Mouse (Mus musculus): ENCODE data around the gene Actr5. TPM values are rescaled to one million over a fixed set of nuclear protein-coding genes. Genes with fewer than 3 reads are reported as not detected.

Actr5 gene
- 14.2 and 15.8 TPM in 2 replicates for polyA plus RNA-seq (2014; fragmentation: Nextera tagmentation; extraction: Ambion mirVana)

DNA sequence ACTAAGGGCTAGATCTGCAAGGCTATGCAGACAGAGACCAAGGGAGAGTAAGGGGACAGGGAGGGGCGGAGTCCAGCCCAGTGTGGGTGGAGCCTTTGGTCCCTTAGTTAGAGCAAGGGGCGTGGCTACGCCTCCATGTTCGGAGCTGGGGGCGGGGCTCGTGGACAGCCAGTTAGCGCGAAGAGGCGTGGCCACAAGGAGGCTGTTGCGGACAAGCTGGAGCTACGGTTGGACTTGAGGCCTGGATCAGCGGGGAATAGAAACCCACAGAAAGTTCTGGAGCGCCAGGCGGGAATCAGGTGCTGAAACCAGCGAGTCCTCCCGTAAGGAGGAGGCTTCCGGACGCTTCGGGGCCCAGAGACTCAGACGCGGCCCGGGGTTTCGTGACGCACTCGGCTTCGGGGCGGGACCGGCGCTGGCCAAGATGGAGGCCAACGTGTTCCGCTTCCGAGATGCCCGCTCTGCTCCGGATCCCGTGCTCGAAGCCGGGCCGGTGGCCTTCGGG is at the start of gene Actr5:
TSS of gene Actr5 (plus strand) at position 171 of the 505 bp plus-strand sequence.
- H3K27ac ChIP-seq (ENCODE audit: low read depth, low read length) = peak within 1 kb of the TSS; percentile 60
- ATAC-seq (replicated peaks; ENCODE audit: low FRiP score) (peak; percentile 91), DNase-seq (ENCODE audit: low spot score) (peak; percentile 96)
- H3K36me3 ChIP-seq (ENCODE audit: control insufficient read depth, insufficient read depth, low read length) = peaks cover 7% of the 10 kb centered on the region; the same call in 1 of the 2 replicates
- peaks cover 10% of the 10 kb centered on the region for H3K27me3 ChIP-seq (replicated peaks; ENCODE audit: control insufficient read depth, insufficient read depth, low read length)
- H3K4me3 ChIP-seq (ENCODE audit: low read depth, low read length) = peak within 1 kb of the TSS; percentile 92
- H3K9me3 ChIP-seq (ENCODE audit: control insufficient read depth, low read length) = no peaks in the 10 kb centered on the region
- under 1% methylated on average over 39 of the region's 39 CpGs for WGBS
- H3K4me1 ChIP-seq (replicated peaks; ENCODE audit: control insufficient read depth, insufficient read depth, low read length) = peaks cover 12% of the 10 kb centered on the region
- H3K4me2 ChIP-seq = peak within 1 kb of the TSS; percentile 83
- peak within 1 kb of the TSS; percentile 86 for H3K9ac ChIP-seq (ENCODE audit: low read depth, low read length)

DNA sequence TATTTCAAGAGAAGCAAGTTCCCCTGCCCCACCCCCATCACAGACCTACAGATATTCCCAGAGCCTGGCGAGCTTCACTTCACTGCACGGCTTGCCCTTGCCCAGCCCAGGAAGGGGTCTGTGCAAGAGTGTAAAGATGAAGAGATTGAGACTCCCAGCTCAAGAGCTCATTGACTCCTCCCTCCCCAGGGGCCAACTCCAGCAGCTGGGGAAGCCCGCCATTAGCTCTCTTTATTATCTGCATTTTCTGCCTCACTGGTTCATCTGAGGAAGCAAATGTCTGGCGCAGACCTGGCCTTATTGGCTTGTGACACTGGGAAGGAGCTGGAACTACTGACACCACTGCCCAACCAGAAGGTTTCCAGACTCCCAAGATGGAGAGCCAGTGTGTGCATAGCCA is 44.7 kb upstream of the Actr5 start:
- H3K4me1 ChIP-seq (replicated peaks; ENCODE audit: control insufficient read depth, insufficient read depth, low read length) = no peaks in the 10 kb centered on the region
- no peaks in the 10 kb centered on the region for H3K36me3 ChIP-seq (ENCODE audit: control insufficient read depth, insufficient read depth, low read length)
- no peak overlapping the region for H3K9ac ChIP-seq (ENCODE audit: low read depth, low read length)
- no peaks in the 10 kb centered on the region for H3K9me3 ChIP-seq (ENCODE audit: control insufficient read depth, low read length)
- DNase-seq (ENCODE audit: low spot score) (no peak), ATAC-seq (replicated peaks; ENCODE audit: low FRiP score) (no peak)
- no peak overlapping the region for H3K27ac ChIP-seq (ENCODE audit: low read depth, low read length)
- no peak overlapping the region for H3K4me3 ChIP-seq (ENCODE audit: low read depth, low read length)
- no peak overlapping the region for H3K4me2 ChIP-seq
- H3K27me3 ChIP-seq (replicated peaks; ENCODE audit: control insufficient read depth, insufficient read depth, low read length) = no peaks in the 10 kb centered on the region
- WGBS = 55% methylated on average over 4 of the region's 4 CpGs

DNA sequence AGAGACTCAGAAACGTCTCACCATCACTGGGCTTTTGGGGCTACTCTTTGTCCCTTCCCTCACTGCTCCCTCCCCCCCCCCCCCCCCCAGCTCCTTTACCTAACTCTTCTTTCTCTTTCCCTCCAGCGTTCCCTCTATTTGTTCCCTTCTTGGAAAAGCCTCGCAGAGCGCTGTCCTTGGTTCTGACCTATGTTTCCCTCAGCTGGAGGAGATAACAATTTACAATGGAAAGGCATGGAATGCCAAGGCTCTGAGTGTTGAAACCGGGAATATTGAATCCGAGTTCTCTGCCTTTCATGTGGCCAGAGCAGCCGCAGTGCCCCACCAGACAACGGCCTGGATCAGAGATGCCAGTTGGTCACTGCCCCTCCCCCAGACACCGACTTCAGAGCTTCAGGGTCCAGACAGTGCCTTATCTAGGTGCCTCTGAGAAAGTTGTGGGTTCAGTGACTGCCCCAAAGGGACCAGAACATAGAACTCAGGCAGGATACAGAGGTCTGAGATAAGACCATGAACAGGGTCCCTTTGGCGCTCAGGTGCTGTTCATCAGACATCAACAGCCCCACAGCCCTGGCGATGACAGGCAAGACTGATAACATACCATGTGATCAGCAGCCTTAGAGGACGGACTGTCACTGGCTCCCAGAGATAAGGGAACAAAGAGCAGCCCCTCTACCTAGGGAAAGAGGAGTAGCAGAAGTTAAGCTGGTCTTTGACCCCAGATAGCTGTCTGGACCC is 39.9 kb upstream of the Actr5 start:
- peak overlapping the region; percentile 26 for H3K4me2 ChIP-seq
- no peaks in the 10 kb centered on the region for H3K9me3 ChIP-seq (ENCODE audit: control insufficient read depth, low read length)
- no peak overlapping the region for H3K9ac ChIP-seq (ENCODE audit: low read depth, low read length)
- DNase-seq (ENCODE audit: low spot score) (no peak), ATAC-seq (replicated peaks; ENCODE audit: low FRiP score) (peak; percentile 92)
- no peaks in the 10 kb centered on the region for H3K4me1 ChIP-seq (replicated peaks; ENCODE audit: control insufficient read depth, insufficient read depth, low read length)
- H3K27me3 ChIP-seq (replicated peaks; ENCODE audit: control insufficient read depth, insufficient read depth, low read length) = 0 out of 2 replicates have a peak, but pooled peaks cover 2% of the 10 kb centered on the region
- H3K4me3 ChIP-seq (ENCODE audit: low read depth, low read length) = no peak overlapping the region
- WGBS = 3% methylated on average over 12 of the region's 12 CpGs
- H3K27ac ChIP-seq (ENCODE audit: low read depth, low read length) = no peak overlapping the region
- H3K36me3 ChIP-seq (ENCODE audit: control insufficient read depth, insufficient read depth, low read length) = no peaks in the 10 kb centered on the region

DNA sequence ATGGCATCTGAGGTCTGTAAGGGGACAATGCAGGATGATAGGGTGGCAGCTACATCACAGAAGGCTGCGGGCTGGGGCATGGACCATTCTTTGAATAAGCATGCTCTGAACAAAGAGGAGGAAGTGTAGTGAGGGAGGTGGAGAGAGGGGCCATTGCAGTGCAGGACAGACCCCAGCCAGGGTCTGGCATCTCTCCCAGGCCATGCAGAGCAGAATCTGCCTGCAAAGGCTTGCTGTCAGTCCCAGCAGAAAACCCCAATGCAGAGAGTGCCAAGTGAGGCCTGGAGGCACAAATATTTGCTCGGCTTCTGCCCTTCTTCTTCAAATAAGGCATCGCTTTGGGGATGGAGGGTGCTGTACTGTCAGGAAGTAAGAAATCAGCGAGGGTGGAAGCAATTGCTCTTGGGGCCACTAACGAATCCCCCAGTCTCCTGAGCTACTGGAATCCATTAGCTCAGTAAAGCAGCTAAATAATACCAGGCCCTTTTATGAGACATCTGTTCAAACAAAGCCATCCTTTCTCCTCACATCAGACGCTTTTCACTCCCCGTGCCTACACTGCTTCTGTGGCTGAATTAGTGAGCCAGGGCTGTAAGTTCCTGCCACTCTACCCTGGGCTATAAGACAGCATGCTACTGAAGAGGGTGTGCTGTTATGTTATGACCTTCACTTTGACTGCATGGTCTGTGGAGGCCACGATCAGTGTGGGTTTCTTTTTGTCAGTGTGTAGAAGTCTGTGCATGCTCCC is 36.0 kb upstream of the Actr5 start:
- Histone ChIP-seq H3K27ac (ENCODE audit: low read depth, low read length) (no peak overlapping the region), H3K9ac (ENCODE audit: low read depth, low read length) (no peak overlapping the region), H3K27me3 (replicated peaks; ENCODE audit: control insufficient read depth, insufficient read depth, low read length) (0 out of 2 replicates have a peak, but pooled peaks cover 2% of the 10 kb centered on the region), H3K36me3 (ENCODE audit: control insufficient read depth, insufficient read depth, low read length) (no peaks in the 10 kb centered on the region), H3K4me2 (no peak overlapping the region), H3K4me1 (replicated peaks; ENCODE audit: control insufficient read depth, insufficient read depth, low read length) (no peaks in the 10 kb centered on the region), H3K4me3 (ENCODE audit: low read depth, low read length) (no peak overlapping the region), H3K9me3 (ENCODE audit: control insufficient read depth, low read length) (no peaks in the 10 kb centered on the region)
- ATAC-seq (replicated peaks; ENCODE audit: low FRiP score) (no peak), DNase-seq (ENCODE audit: low spot score) (no peak)
- 53% methylated on average over 8 of the region's 8 CpGs for WGBS

DNA sequence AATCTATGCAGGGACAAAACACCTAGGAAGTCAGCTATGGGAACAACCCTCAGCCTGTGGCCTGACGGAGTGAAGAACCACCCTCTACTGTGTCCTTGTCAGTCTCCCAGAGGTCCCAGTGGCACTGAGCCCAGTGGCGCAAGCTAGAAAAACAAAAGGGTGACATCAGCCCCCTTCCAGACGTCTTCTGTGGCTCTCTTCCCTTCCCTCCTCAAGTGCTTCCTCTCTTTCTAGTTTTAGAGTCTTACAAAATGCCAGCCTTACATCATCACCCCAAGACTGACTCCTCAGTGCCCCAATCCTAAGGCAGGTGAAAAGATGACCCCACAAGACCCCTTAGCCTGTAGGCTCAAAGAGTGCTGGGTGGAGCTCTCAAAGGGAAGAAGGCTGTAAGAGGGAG is 34.2 kb upstream of the Actr5 start:
- Histone ChIP-seq H3K27ac (ENCODE audit: low read depth, low read length) (no peak overlapping the region), H3K9ac (ENCODE audit: low read depth, low read length) (no peak overlapping the region), H3K4me3 (ENCODE audit: low read depth, low read length) (no peak overlapping the region), H3K9me3 (ENCODE audit: control insufficient read depth, low read length) (no peaks in the 10 kb centered on the region), H3K4me1 (replicated peaks; ENCODE audit: control insufficient read depth, insufficient read depth, low read length) (no peaks in the 10 kb centered on the region), H3K36me3 (ENCODE audit: control insufficient read depth, insufficient read depth, low read length) (no peaks in the 10 kb centered on the region), H3K27me3 (replicated peaks; ENCODE audit: control insufficient read depth, insufficient read depth, low read length) (peaks cover 2% of the 10 kb centered on the region; the same call in 1 of the 2 replicates), H3K4me2 (no peak overlapping the region)
- DNase-seq (ENCODE audit: low spot score) (no peak), ATAC-seq (replicated peaks; ENCODE audit: low FRiP score) (no peak)
- 62% methylated on average over 3 of the region's 3 CpGs for WGBS

DNA sequence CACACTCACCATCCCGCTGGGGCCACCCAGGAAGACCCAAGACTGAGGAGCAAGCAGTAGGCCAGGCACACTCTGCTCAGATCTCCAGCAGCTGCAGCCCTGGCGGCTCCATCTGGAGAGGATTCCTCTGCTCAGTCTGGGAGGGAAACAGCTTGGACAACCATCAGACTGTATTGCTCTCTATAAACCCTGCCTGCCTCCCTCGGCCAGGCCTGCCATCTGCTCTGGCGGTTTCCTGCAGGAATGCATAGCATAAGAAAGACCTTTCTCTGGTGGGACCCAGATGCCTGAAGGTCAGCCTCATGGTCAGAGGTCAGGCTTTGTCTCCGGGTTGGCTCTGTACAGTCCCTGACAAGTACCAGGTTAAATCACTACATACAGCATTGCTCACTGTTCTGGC is 33.4 kb upstream of the Actr5 start:
- DNase-seq (ENCODE audit: low spot score) = no peak
- no peak overlapping the region for H3K27ac ChIP-seq (ENCODE audit: low read depth, low read length)
- H3K36me3 ChIP-seq (ENCODE audit: control insufficient read depth, insufficient read depth, low read length) = no peaks in the 10 kb centered on the region
- no peaks in the 10 kb centered on the region for H3K4me1 ChIP-seq (replicated peaks; ENCODE audit: control insufficient read depth, insufficient read depth, low read length)
- no peak overlapping the region for H3K9ac ChIP-seq (ENCODE audit: low read depth, low read length)
- no peak for ATAC-seq (replicated peaks; ENCODE audit: low FRiP score)
- 61% methylated on average over 5 of the region's 5 CpGs for WGBS
- H3K27me3 ChIP-seq (replicated peaks; ENCODE audit: control insufficient read depth, insufficient read depth, low read length) = peaks cover 2% of the 10 kb centered on the region; the same call in 1 of the 2 replicates
- H3K4me2 ChIP-seq = no peak overlapping the region
- H3K4me3 ChIP-seq (ENCODE audit: low read depth, low read length) = no peak overlapping the region
- H3K9me3 ChIP-seq (ENCODE audit: control insufficient read depth, low read length) = no peaks in the 10 kb centered on the region

DNA sequence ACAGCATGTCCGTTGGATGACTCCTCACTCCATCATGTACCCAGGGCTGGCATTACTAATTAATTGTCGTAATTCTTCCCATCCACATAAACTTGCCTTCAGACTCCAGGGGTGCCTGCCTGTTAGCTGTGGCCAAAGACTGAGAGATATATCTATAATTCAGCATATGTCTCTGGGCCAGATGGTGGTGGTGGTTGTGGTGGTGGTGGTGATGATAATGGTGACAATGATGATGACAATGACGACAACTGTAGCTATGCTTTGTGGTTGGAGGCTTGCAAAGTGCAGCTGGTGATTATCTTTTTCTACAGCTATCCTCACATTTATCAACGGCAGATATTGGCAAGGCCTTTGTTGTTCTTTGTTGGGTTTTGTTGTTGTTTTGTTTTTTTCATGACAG is 31.3 kb upstream of the Actr5 start:
- peaks cover 5% of the 10 kb centered on the region; the same call in 1 of the 2 replicates for H3K27me3 ChIP-seq (replicated peaks; ENCODE audit: control insufficient read depth, insufficient read depth, low read length)
- no peak overlapping the region for H3K9ac ChIP-seq (ENCODE audit: low read depth, low read length)
- H3K9me3 ChIP-seq (ENCODE audit: control insufficient read depth, low read length) = no peaks in the 10 kb centered on the region
- H3K36me3 ChIP-seq (ENCODE audit: control insufficient read depth, insufficient read depth, low read length) = no peaks in the 10 kb centered on the region
- H3K4me2 ChIP-seq = no peak overlapping the region
- WGBS = 64% methylated on average over 4 of the region's 4 CpGs
- H3K4me1 ChIP-seq (replicated peaks; ENCODE audit: control insufficient read depth, insufficient read depth, low read length) = no peaks in the 10 kb centered on the region
- DNase-seq (ENCODE audit: low spot score) (no peak), ATAC-seq (replicated peaks; ENCODE audit: low FRiP score) (no peak)
- no peak overlapping the region for H3K27ac ChIP-seq (ENCODE audit: low read depth, low read length)
- H3K4me3 ChIP-seq (ENCODE audit: low read depth, low read length) = no peak overlapping the region

DNA sequence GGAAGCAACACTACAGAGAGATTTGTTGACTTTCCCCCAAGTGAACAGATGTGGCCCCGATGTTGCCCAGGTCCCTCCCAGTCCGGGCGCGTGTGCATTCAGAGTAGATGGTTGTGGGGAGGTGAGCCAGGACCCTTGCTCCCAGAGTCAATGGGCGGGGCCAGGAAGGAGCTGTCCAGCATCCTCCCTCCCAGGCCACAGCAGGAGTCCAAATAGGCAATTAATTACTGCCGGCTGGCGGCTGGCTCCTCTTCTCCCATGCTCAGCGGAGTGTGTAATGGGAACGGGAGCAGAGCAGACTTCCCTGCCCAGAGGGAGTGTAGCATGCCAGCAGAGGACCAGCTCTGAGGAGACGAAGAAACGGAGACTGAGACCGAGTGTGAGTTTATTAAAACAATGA is 29.6 kb upstream of the Actr5 start:
- Histone ChIP-seq H3K9me3 (ENCODE audit: control insufficient read depth, low read length) (no peaks in the 10 kb centered on the region), H3K27me3 (replicated peaks; ENCODE audit: control insufficient read depth, insufficient read depth, low read length) (peaks cover 11% of the 10 kb centered on the region; the same call in 1 of the 2 replicates), H3K4me2 (no peak overlapping the region), H3K36me3 (ENCODE audit: control insufficient read depth, insufficient read depth, low read length) (no peaks in the 10 kb centered on the region), H3K4me1 (replicated peaks; ENCODE audit: control insufficient read depth, insufficient read depth, low read length) (no peaks in the 10 kb centered on the region), H3K27ac (ENCODE audit: low read depth, low read length) (no peak overlapping the region), H3K4me3 (ENCODE audit: low read depth, low read length) (no peak overlapping the region), H3K9ac (ENCODE audit: low read depth, low read length) (no peak overlapping the region)
- WGBS = 5% methylated on average over 12 of the region's 12 CpGs
- peak; percentile 67 for DNase-seq (ENCODE audit: low spot score)
- ATAC-seq (replicated peaks; ENCODE audit: low FRiP score) = no peak
